Mouse (Mus musculus) ES-Bruce4 (cell line): ENCODE measurements around the gene Ptms.

Source experiments
- CTCF ChIP-seq: IDR thresholded peaks from one replicate; pipeline ENCODE4 v1.8.1; 2011; ENCODE audit warnings: low read depth, low read length
- POLR2A ChIP-seq: IDR thresholded peaks from one replicate; pipeline ENCODE4 v1.8.1; 2011; ENCODE audit warnings: low read length; ENCODE audit not compliant: insufficient read depth

DNA sequence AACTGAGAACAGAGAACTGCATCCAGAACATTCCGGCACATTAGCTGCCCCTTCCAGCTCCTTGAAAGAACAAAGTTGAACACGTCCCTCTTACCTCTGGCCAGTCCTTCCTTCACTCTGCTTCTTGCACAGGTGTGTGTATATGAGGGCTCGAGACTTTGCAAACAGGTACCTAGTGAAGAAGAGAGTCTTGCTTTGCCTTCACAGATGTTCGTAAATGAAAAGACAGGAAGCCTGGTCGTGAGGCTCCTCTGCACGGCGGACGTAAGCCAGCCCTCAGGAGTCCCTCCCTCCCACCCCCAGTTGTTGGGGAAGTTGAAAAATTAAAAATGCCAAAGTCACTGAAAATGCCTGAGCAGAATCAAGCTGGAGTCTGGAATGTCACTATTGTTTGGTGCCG is 31.9 kb downstream of the Ptms start, which contains the start of gene Cd4:
- TF ChIP-seq POLR2A = no peak
- TF ChIP-seq CTCF = no peak
